Mouse (Mus musculus) myocyte (in vitro differentiated cells): Measurements from ENCODE around the gene Trp53. TPM values are rescaled to one million over a fixed set of nuclear protein-coding genes. Genes with fewer than 3 reads are reported as not detected.

ENCODE experiments used
- H3K27me3 ChIP-seq: one replicate; pipeline ENCODE4 v1.6.1; 2011; ENCODE audit not compliant: control insufficient read depth, insufficient read depth, insufficient read length
- H3K36me3 ChIP-seq: one replicate; pipeline ENCODE4 v1.6.1; 2011; ENCODE audit not compliant: control insufficient read depth, insufficient read depth
- H3K4me2 ChIP-seq: one replicate; pipeline ENCODE4 v1.6.1; 2011; ENCODE audit warnings: low read depth, control low read depth
- H3K4me3 ChIP-seq: one replicate; pipeline ENCODE4 v1.5.1; 2011; ENCODE audit warnings: mild to moderate bottlenecking, control low read depth, moderate library complexity
- H3K79me2 ChIP-seq: one replicate; pipeline ENCODE4 v1.6.1; 2011; ENCODE audit not compliant: control insufficient read depth, insufficient read depth
- H3ac ChIP-seq: one replicate; pipeline ENCODE4 v1.6.1; 2011; ENCODE audit not compliant: control insufficient read depth, insufficient read length
- CEBPB ChIP-seq: IDR thresholded peaks from 2 replicates; pipeline ENCODE4 v1.6.1; 2011; ENCODE audit warnings: mild to moderate bottlenecking, moderate library complexity; ENCODE audit not compliant: poor library complexity, insufficient read depth, severe bottlenecking
- E2F4 ChIP-seq: IDR thresholded peaks from one replicate; pipeline ENCODE4 v1.6.1; 2011; ENCODE audit warnings: mild to moderate bottlenecking, control low read depth, moderate library complexity; ENCODE audit not compliant: insufficient read depth
- MAX ChIP-seq: IDR thresholded peaks from one replicate; pipeline ENCODE4 v1.6.1; 2011; ENCODE audit warnings: low read depth, mild to moderate bottlenecking, control low read depth
- MYOD1 ChIP-seq, 3 experiments: IDR thresholded peaks; one replicate each; pipeline ENCODE4 v1.6.1; 2011; ENCODE audit warnings: control low read depth in 2 of 3, low read depth in 2 of 3, mild to moderate bottlenecking in 2 of 3, moderate library complexity in 1 of 3; ENCODE audit not compliant: insufficient read length in 2 of 3, control insufficient read depth in 1 of 3
- MYOG ChIP-seq, 3 experiments: IDR thresholded peaks; one replicate each; pipeline ENCODE4 v1.6.1; 2011; ENCODE audit warnings: control low read depth in 2 of 3, low read depth in 2 of 3, mild to moderate bottlenecking in 2 of 3; ENCODE audit not compliant: insufficient read length in 2 of 3, control insufficient read depth in 1 of 3, insufficient read depth in 1 of 3
- POLR2A ChIP-seq: IDR thresholded peaks from one replicate; pipeline ENCODE4 v1.6.1; 2011; ENCODE audit warnings: low read depth, mild to moderate bottlenecking, control low read depth, moderate library complexity; ENCODE audit not compliant: insufficient read length
- POLR2AphosphoS2 ChIP-seq: IDR thresholded peaks from one replicate; pipeline ENCODE4 v1.6.1; 2011; ENCODE audit warnings: low read depth, control low read depth; ENCODE audit not compliant: insufficient read length
- REST ChIP-seq: IDR thresholded peaks from one replicate; pipeline ENCODE4 v1.6.1; 2011; ENCODE audit warnings: mild to moderate bottlenecking, control low read depth, moderate library complexity; ENCODE audit not compliant: insufficient read depth, insufficient read length
- SRF ChIP-seq: IDR thresholded peaks from one replicate; pipeline ENCODE4 v1.6.1; 2011; ENCODE audit warnings: low read depth; ENCODE audit not compliant: control insufficient read depth, insufficient read length
- TCF12 ChIP-seq: IDR thresholded peaks from one replicate; pipeline ENCODE4 v1.6.1; 2011; ENCODE audit warnings: mild to moderate bottlenecking, control low read depth; ENCODE audit not compliant: poor library complexity, insufficient read depth, severe bottlenecking
- TCF3 ChIP-seq: IDR thresholded peaks from one replicate; pipeline ENCODE4 v1.6.1; 2011; ENCODE audit warnings: low read depth, control low read depth; ENCODE audit not compliant: insufficient read length
- USF1 ChIP-seq: IDR thresholded peaks from one replicate; pipeline ENCODE4 v1.6.1; 2011; ENCODE audit warnings: low read depth, mild to moderate bottlenecking, control low read depth, moderate library complexity
- polyA plus RNA-seq: library from polyadenylated mRNA; unstranded; fragments of >200 nt; fragmentation: generic; extraction: Trizol; gene quantifications from one replicate; pipeline ENCODE4 v1.2.1, GENCODE M21; 2012; ENCODE audit warnings: missing spikeins

The Trp53 gene
- polyA plus RNA-seq, 1 experiment, result 119 TPM

GRCm38 (mm10) chr11:69582230-69582805 is 2.2 kb downstream of the Trp53 start:
- Histone ChIP-seq H3ac (no peak overlapping the region), H3K4me2 (peak overlapping the region; percentile 94), H3K27me3 (no peaks in the 10 kb centered on the region), H3K4me3 (peak overlapping the region; percentile 99), H3K36me3 (no peaks in the 10 kb centered on the region), H3K79me2 (peaks cover 75% of the 10 kb centered on the region)
- no peak for TF ChIP-seq USF1

- no peaks in the 10 kb centered on the region for H3K27me3 ChIP-seq
- H3K79me2 ChIP-seq, result peaks cover 60% of the 10 kb centered on the region
- no peak overlapping the region for H3K4me3 ChIP-seq
- no peak overlapping the region for H3K4me2 ChIP-seq
- peaks cover 5% of the 10 kb centered on the region for H3K36me3 ChIP-seq
- H3ac ChIP-seq, result no peak overlapping the region
- no peak for TF ChIP-seq SRF
- no peak for TF ChIP-seq TCF12
- TF ChIP-seq USF1, result no peak
- TF ChIP-seq POLR2AphosphoS2, result no peak
- no peak for TF ChIP-seq MAX
- no peak for TF ChIP-seq REST
- no peak for TF ChIP-seq E2F4
- no peak for TF ChIP-seq POLR2A
- TF ChIP-seq MYOD1 (IDR thresholded peaks at IDR 0.05; ENCODE audit: control insufficient read depth in 1 of 3, insufficient read length in 2 of 3, low read depth in 2 of 3), result no peak
- TF ChIP-seq CEBPB, result no peak
- no peak for TF ChIP-seq TCF3
These were observed 3.8 kb downstream of the Trp53 start for GRCm38 (mm10) chr11:69584008-69584407.

- no peak overlapping the region for H3ac ChIP-seq
- no peak overlapping the region for H3K4me2 ChIP-seq
- no peaks in the 10 kb centered on the region for H3K27me3 ChIP-seq
- no peak for TF ChIP-seq USF1
- TF ChIP-seq MYOG (IDR thresholded peaks at IDR 0.05; ENCODE audit: control insufficient read depth in 1 of 3, insufficient read depth in 1 of 3, insufficient read length in 2 of 3, low read depth in 2 of 3), result no peak
- TF ChIP-seq MYOD1 (IDR thresholded peaks at IDR 0.05; ENCODE audit: control insufficient read depth in 1 of 3, insufficient read length in 2 of 3, low read depth in 2 of 3), result no peak
- TF ChIP-seq TCF3, result no peak
- no peak for TF ChIP-seq E2F4
- TF ChIP-seq POLR2AphosphoS2, result no peak
- TF ChIP-seq SRF, result no peak
- no peak for TF ChIP-seq TCF12
- TF ChIP-seq REST, result no peak
- TF ChIP-seq MAX, result no peak
- no peak for TF ChIP-seq POLR2A
- TF ChIP-seq CEBPB, result no peak
- H3K36me3 ChIP-seq, result peaks cover 9% of the 10 kb centered on the region
- no peak overlapping the region for H3K4me3 ChIP-seq
- peaks cover 60% of the 10 kb centered on the region for H3K79me2 ChIP-seq
These were observed 4.8 kb downstream of the Trp53 start for GRCm38 (mm10) chr11:69584937-69585336.

GRCm38 (mm10) chr11:69585718-69586325 is 5.7 kb downstream of the Trp53 start:
- no peak for TF ChIP-seq E2F4
- Histone ChIP-seq H3ac (no peak overlapping the region), H3K79me2 (peaks cover 53% of the 10 kb centered on the region), H3K36me3 (peaks cover 12% of the 10 kb centered on the region), H3K4me3 (no peak overlapping the region), H3K4me2 (no peak overlapping the region), H3K27me3 (no peaks in the 10 kb centered on the region)

GRCm38 (mm10) chr11:69589207-69589834 is 9.2 kb downstream of the Trp53 start:
- no peak overlapping the region for H3K4me2 ChIP-seq
- H3K36me3 ChIP-seq, result peaks cover 13% of the 10 kb centered on the region
- H3K27me3 ChIP-seq, result no peaks in the 10 kb centered on the region
- TF ChIP-seq MYOD1 (IDR thresholded peaks at IDR 0.05; ENCODE audit: control insufficient read depth in 1 of 3, insufficient read length in 2 of 3, low read depth in 2 of 3) (no peak), USF1 (no peak), TCF12 (no peak), TCF3 (no peak), REST (no peak)
- H3K79me2 ChIP-seq, result peaks cover 22% of the 10 kb centered on the region
- H3K4me3 ChIP-seq, result no peak overlapping the region
- no peak overlapping the region for H3ac ChIP-seq

GRCm38 (mm10) chr11:69590622-69591021 is 10.5 kb downstream of the Trp53 start:
- peaks cover 13% of the 10 kb centered on the region for H3K36me3 ChIP-seq
- TF ChIP-seq USF1 (no peak), MAX (no peak), MYOD1 (IDR thresholded peaks at IDR 0.05; ENCODE audit: control insufficient read depth in 1 of 3, insufficient read length in 2 of 3, low read depth in 2 of 3) (no peak), TCF3 (no peak)
- no peak overlapping the region for H3K4me3 ChIP-seq
- H3K4me2 ChIP-seq, result no peak overlapping the region
- H3K27me3 ChIP-seq, result no peaks in the 10 kb centered on the region
- peaks cover 9% of the 10 kb centered on the region for H3K79me2 ChIP-seq
- H3ac ChIP-seq, result no peak overlapping the region
